Mouse (Mus musculus) frontal cortex, adult 2 months (tissue): ENCODE data around the gene Tcte2. TPM values are rescaled to one million over a fixed set of nuclear protein-coding genes. Genes with fewer than 3 reads are reported as not detected.
"Not testable (repeated sequence)": the region's sequence is repeated elsewhere in the genome, so short reads cannot be mapped to it uniquely, and the experiment has no call there.

Experiments
- DNase-seq, 2 experiments: peaks; one replicate each; pipeline ENCODE4 v3.0.0; 2022; ENCODE audit warnings: low spot score in 1 of 2; ENCODE audit errors: extremely low spot score in 1 of 2
- polyA plus RNA-seq: library from polyadenylated mRNA; depleted of rRNA; stranded (reverse); fragments of >200 nt; gene quantifications from 2 replicates; pipeline ENCODE4 v1.2.3, GENCODE M21; 2012; rRNA removed

Tcte2 gene
- polyA plus RNA-seq, result 12.6 and 14.0 TPM in 2 replicates

DNA sequence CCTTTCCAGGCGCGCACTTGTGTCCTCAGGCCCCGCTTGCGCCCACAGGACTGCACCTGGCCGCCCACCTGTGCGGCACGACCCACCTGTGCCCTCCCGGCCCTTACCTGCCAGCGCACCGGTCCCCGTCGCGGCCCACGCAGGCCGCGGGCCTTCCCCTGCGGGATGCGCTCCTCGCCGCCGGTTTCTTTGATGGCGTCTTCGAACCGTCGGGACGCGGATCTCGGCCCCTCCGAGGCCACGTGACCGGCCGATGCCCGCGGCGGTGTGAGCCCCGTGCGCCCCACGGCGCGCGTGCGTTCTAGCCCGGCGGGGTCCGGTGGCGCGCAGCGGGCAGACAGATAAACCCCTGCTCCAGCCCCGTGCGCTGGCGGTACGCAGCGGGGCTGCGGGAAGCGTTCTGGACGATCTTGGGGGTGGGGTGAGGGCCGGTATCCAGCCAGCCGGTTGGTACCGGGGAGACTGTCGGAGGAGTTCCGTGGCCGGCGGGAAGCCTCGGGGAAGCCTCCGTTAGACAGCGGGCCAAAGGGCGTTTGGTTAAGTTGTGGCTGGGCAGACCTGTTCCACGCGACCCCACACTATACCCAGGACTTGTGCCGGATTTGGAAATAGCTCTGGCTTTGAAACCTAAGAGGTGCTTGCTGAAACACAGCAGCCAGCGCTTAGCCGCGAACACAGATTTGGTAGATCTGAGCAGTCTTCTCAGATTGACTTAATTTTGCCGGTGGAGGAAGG lies at the start of gene Tcte2:
Gene Tcte2, minus strand, starts transcription at position 647 of the 735 bp plus-strand sequence.
- DNase-seq, result peak in 1 of 2 experiments; percentile 48

DNA sequence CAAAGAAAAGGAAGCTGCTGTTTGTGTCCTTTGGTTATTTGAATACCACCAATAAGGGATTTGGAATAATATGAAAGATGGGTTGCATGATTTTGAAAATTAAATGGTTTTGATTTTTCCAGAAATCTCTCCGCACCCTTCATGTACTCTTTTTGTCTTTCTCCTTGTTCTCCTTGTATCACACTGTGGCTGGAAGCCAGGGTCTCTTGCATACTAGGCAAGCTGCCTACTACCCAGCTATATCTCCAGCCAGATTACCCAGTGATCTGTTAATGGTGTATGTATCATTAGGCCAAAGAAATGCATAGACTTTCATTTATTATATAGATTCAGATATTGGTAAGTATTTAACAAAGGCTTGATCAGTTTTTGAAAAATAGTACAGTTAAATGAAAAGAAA lies 44.4 kb upstream of the Tcte2 start:
- no peak for DNase-seq

DNA sequence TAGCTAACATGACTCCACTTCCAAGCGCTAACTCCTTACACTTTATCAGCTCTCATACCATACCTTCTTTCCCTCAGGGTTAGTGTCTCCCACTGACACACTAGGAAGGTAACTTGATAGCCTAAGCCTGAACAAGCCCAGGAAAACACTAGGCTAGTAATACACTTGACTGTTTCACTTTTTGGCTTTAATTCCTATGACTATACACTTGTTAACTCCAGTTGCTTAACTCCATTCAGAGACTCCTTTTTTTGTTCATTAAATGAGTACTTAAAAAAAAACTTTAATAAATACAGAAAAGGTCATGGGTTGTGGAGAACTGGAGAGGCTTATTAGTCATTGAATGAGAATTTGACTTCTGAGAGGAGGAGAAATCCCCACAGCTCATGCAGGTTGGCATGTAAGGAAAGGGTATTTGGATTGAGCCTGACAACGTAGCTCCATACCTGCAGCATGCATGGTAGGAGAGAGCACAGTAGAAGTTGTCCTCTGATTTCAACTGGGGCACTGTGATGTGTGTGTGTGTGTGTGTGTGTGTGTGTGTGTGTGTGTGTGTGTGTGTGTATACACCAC lies 41.3 kb upstream of the Tcte2 start:
- DNase-seq, result no peak

DNA sequence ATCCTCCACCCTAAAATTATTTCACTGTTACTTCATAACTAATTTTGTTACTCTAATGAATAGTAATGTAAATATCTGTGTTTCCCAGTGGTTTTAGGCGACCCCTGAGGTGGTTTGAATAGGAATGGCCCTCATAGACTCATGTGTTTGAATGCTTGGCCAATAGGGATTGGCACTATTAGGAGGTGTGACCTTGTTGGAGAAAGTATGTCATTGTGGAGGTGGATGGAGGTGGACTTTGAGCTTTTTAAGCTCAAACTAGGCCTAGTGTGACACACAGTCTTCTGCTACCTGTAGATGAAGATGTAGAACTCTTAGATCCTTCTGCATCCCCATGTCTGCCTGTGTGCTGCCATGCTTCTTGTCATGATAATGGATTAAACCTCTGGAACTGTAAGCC lies 36.1 kb upstream of the Tcte2 start:
- no peak for DNase-seq

DNA sequence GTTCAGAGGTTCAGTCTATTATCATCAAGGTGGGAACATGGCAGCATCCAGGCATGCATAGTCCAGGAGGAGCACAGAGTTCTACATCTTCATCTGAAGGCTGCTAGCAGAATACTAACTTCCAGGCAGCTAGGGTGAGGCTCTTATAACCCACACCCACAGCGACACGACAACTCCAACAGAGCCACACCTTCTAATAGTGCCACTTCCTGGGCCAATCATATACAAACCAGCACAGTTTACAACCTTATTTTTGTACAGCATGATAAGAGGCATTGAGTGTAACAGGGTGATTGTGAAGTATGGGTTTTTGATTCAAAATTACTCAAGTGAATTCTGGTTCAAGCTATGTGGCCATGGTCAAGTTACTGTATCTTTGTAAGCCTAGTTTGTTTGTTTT lies 28.4 kb upstream of the Tcte2 start:
- not testable (repeated sequence) for DNase-seq

DNA sequence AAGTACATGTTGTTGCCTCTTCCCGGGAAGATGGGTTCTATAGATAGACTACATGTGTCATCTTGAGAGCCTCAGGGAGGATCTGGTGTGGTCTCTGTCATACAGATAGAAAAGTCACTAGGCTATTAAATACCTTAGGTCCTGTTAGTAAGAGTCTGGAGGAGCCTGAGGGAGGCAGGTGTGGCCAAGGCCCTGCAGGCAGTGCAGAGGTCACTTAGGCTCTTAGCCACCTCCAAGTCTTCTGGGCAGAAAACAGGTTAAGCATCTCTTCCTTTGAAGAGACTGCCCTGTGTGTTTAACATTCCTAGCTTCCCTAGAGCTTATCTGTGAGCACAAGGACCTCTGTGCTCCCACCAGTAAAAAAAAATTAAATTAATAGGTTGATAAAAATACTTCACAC lies 21.8 kb upstream of the Tcte2 start:
- DNase-seq, result no peak

DNA sequence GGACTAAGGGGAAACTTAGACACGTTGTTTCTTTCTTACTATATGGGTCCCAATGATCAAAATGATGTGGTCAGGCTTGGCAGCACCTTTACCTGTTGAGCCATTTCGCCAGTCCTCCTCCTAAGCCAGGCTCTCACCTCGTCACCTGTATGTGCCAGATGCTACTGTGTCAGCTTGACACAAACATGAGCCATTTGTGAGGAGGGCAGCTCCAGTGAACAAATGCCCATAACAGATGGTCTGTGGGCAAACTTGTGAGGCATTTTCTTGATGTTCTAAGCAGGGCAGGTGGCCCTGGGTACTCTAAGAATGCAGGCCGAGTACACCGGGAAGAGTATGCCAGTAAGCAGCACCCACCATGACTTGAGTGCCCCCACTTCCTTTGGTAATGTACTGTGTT lies 20.3 kb upstream of the Tcte2 start:
- DNase-seq, result no peak

DNA sequence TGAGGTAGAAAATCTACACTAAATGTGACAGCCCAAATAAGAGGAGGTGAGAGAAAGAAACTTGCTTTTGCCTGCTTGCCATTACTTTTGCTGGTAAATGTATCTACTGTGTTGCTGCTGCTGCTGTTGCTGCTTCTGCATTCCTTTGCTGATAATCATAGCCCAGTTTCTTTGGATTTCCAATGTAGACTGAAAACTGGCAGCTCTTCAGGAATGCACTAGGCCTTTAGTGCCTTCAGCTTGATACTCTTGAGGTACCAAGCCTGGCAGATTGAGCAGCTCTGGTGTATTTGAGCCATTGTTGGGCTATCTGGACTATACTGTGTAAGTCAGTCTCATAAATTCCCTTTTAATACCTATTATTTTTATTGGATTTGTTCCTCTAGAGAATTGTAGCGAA lies 17.2 kb upstream of the Tcte2 start:
- no peak for DNase-seq

DNA sequence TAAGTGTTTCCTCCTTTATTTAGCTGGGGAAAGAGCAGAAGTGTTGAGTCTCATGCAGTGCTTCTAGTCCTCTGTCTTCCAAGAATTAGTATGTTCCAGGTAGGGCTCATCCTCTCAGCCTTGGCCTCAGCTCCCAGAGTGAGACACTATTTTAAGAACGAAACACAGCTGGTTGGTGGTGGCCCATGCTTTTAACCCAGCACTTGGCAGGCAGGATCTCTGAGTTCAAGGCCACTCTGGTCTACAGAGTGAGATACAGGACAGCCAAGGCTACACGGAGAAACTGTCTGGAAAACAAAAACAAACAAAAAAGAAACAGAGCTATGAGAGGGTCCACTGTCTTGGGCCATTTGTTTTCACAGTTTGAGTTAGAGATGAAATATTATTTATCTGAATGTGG lies 16.1 kb upstream of the Tcte2 start:
- DNase-seq, result no peak

DNA sequence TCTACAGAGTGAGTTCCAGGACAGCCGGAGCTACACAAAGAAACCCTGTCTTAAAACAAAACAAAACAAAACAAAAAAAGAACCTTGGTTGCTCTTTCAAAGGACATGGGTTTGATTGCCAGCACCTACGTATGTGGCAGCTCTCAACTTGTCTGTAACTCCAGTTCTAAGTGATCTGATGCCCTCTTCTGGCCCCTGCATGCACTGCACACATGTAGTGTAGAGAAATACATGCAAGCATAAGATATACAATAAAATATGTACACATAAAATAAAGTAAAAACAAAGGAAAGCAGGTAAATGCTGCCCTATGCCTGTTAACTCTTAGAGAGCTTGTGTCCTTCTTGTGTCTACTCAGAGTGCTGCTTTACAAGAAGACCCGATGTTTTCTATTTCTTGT lies 7.6 kb upstream of the Tcte2 start:
- DNase-seq, result peak in 1 of 2 experiments; percentile 28

DNA sequence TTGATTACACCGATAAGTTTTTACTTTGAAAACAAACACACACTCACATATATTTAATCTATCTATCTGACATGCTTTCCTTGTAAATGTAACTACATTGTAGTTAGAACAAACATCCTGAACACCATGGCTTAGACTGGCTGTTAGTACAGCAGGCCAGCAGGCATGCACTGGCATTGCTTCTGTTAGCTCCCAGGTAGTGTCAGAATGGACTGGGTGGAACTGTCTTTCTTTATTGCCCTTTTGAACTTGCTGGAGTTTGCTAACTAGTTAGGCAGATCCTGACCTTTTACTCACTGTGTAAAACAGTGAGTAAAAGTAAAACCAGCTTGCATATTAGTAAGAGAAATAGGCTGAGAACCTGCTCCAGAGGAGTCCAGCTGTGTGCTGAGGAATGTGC lies 6.9 kb upstream of the Tcte2 start:
- DNase-seq, result no peak

DNA sequence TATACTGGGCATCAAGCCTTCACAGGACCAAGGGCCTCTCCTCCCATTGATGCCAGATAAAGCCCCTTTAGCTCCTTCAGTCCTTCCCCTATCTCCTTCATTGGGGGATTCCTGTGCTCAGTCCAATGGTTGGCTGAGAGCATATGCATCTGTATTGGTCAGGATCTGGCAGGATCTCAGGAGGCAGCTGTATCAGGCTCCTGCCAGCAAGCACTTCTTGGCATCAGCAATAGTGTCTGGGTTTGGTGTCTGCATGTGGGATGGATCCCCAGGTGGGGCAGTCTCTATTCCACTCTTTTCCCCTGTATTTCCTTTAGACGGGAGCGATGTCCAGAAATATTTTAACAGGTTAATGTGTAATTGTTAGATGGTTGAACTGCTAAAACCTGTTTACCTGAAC lies 3.3 kb upstream of the Tcte2 start:
- DNase-seq, result not testable (repeated sequence)

DNA sequence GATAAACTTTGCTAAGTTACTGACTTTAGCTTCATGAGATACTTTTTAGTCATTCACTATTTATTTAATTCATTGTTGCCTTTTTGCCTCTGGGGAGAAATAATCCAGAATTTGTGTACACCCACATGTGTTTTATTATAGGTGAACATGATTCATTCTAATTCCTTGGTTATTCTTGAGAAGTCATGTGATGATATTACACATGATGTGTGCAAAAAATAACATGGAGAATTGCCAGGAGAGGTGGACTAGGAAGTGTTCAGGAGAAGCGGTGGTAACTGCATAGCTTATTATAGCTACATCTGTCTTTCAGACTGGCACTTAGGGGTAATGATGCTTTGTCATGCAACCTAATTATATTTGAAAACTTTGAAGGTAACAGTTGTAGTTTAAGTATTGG lies 2.2 kb upstream of the Tcte2 start:
- no peak for DNase-seq

DNA sequence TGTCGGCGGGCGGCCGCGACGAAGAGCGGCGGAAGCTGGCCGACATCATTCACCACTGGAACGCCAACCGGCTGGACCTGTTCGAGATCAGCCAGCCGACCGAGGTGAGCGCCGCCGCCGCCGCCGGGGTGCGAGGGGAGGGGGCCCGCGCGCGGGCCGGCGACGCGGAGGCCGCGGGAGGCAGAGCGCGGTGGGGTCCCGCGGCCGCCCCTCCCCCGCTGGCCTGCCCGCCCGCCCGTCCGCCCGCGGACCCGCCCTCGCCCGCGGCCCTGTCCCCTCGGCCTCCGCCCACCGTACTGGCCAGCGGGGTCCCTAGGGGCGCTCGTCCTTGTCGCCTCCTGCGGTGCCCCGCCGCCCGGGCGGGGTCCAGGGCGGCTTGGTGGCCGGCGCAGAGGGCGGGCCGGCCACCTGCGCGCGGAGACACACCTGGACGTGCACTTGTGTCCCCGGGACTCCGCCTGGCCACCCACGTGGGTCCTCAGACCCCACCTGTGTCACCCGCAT lies 898 bp downstream of the Tcte2 start:
- DNase-seq, result no peak

DNA sequence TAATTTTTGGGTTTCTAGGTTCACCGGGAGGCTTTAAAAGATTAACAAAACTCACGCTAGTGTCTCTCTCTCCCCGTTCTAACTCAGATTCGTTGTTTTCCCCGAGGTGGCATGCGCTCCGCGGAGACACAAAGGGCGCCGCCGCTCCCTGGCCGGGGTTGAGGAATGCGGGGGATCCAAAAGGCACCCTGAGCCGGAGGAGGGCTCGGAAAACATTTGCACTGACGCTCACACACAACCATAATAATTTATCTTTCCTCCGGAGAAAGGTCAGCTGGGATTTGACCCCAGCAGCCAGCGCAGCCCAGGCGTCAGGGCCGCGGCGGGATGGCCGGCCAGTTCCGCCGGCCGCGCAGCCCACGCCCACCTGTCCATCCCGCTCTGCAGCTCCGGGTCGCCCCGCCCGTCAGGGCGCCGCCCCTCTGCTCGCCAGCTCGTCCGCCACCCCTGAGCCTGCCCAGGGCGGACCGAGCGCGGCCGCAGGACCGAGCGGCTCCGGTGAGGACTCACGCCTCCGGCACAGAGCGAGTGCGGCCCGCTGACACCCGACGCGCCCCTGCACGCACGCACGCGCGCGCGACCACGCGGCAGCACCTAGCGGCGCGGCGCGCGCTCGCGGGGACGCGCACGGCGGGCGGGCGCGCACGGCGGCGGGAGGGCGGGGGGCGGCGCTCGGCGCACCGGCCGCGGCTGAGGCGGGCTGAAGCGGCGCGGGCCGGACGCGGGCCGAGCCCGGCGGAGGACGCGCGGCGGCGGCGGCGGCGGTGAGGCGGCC lies 1.6 kb downstream of the Tcte2 start, which contains the start of gene Afdn:
Gene Afdn, plus strand, starts transcription at position 687 of the 775 bp plus-strand sequence.
- DNase-seq, result peak in 1 of 2 experiments; percentile 76

DNA sequence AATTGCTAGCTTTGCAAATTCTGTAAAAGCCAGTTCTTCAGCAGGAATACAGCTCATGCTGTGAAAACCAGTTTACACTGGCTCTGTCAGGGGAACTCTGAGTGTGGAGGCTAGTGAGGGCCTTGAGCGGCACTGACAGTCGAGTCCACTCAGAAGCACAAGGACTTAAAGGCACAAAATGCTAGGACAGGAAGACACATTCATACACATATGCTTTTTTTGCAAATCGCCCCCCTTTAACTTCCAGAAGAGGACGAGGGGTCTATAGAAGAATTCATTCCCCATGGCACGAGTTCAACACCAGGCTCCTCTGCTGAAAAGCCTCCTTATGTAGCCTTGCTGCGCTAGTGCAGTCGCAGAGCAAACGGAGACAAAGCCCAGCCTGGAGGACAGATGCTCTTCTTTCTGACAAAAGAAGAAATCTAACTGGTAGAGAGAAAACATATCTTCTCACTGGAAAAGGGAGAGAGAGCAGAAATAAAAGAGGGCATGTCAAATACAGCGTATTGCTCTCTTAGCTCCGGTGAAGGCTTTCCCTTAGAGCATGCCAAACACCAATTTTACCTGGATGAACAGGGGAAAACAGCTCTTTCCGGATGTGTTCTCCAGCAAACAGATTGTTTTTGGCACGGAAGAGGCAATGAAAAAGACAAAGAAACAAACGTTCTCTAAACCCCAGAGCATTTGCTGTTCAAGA lies 2.3 kb downstream of the Tcte2 start:
- peak in 1 of 2 experiments; percentile 26 for DNase-seq

DNA sequence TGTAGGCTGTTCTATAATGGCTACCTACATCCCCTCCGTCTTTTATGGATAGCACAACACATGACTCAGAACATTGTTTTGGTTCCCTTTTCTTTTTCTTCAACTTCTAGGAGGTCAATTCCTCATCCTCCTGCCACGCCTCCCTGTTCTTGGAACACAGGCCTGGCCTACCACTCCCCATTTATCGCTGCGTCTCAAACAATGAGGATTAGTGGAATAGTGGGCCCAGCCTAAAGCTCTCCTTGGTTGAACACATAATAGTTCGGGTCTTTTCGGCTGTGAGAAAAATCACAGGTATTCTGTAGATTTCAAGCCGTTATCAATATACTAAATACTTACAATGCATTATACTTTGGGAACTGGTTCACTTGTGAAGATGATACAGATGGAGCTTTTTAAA lies 3.0 kb downstream of the Tcte2 start:
- no peak for DNase-seq

DNA sequence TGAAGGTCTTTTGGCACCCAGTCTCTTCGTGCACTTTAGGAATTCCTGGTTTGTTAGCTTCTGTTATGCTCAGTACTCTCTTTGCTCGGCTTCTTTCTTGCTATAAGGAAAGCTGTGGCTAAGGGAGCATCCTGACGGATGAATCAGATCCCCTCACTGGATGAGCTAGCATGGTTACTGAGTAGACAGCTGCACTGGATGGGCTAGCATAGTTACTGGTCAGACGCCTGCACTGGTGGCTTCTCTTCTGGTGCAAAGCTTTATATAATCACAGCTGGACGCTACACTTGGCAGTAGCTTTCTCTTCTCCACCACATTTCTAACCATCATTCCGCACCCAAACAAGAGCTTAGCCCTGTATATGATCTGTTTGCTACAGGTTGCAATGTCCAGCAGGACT lies 6.7 kb downstream of the Tcte2 start:
- DNase-seq, result no peak

DNA sequence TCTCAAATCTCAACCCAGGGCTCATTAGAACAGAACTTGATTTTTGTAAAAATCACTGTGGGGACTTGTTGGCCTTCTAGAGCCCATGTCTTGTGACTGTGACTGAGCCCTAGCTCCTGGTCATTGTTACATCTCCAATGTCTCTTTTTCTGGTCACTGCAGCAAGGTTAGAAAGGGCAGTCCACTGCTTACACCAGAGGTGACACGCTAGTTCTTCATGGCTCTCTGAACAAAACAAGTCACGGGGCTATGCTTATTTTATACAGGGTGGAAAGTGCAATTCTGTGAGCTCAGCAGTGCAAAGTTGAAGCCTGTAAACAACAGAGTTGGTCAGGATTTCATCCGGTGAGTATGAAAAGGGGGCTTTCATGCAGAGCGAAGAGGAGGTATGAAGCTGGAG lies 7.7 kb downstream of the Tcte2 start:
- DNase-seq, result no peak

DNA sequence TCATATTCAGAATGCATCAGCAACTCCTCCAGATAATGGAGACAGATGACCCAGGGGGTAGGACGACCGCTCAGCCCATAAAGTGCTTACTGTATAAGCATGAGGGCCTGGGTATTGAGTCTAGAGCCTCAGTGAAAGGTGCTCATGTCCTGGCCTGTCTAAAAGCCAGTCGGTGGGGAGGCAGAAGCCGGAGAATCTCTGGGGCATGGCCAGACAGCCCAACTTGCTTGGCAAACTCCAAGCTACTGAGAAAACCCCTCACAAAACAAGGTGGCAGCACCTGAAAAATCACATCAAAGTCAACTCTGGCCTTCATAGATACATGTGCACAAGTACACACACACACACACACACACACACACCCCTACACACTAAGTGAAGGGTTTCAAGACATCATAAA lies 12.6 kb downstream of the Tcte2 start:
- DNase-seq, result no peak

DNA sequence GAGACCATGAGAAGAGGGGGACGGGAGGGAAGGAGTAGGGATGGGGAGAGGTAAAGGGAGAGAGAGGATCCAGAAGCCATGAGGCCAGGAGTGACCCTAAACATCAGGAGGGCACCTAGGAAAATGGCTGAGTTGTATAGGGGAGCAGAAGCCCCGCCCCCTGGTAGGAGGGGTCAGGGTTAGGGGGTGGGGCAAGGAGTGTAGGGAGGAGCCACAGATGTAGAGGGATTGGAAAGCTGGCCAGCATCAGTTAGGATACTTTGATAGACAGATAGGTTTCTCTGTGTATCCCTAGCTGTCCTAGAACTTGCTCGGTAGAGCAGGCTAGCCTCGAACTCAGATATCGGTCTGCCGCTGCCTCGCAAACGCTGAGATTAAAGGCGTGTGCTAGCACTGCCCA lies 13.9 kb downstream of the Tcte2 start:
- no peak for DNase-seq
